Mouse (Mus musculus) brain, embryonic 14.5 days (tissue): Measurements from ENCODE around the gene Stk16.

Source experiments
- CTCF ChIP-seq: fragments of 200-500 bp; IDR thresholded peaks from 2 replicates; pipeline ENCODE4 v1.5.1; 2012; ENCODE audit warnings: inconsistent platforms, mild to moderate bottlenecking, moderate library complexity, borderline replicate concordance; ENCODE audit not compliant: insufficient read depth, insufficient read length; ENCODE audit errors: extremely low read depth
- POLR2A ChIP-seq: fragments of 200-500 bp; IDR thresholded peaks from 2 replicates; pipeline ENCODE4 v1.6.1; 2012; ENCODE audit warnings: mild to moderate bottlenecking, inconsistent platforms, borderline replicate concordance; ENCODE audit not compliant: poor library complexity, insufficient read depth, insufficient read length, severe bottlenecking; ENCODE audit errors: extremely low read depth

GRCm38 (mm10) chr1:75215785-75216184, 5.1 kb downstream of the Stk16 start:
- TF ChIP-seq POLR2A = no peak
- TF ChIP-seq CTCF = no peak
